Mouse (Mus musculus) C2C12 (cell line): ENCODE data around the gene Babam2. TPM values are rescaled to one million over a fixed set of nuclear protein-coding genes. Genes with fewer than 3 reads are reported as not detected.

Experiments
- H3K27me3 ChIP-seq: one replicate; pipeline ENCODE4 v1.6.1; 2011; ENCODE audit not compliant: control insufficient read depth, insufficient read depth, insufficient read length
- H3K36me3 ChIP-seq: one replicate; pipeline ENCODE4 v1.6.1; 2011; ENCODE audit not compliant: control insufficient read depth, insufficient read depth
- H3K4me3 ChIP-seq: one replicate; pipeline ENCODE4 v1.5.1; 2011; ENCODE audit warnings: mild to moderate bottlenecking, control low read depth; ENCODE audit not compliant: poor library complexity, insufficient read depth, severe bottlenecking
- H3K79me2 ChIP-seq: one replicate; pipeline ENCODE4 v1.6.1; 2011; ENCODE audit not compliant: control insufficient read depth, insufficient read depth
- H3K79me3 ChIP-seq: one replicate; pipeline ENCODE4 v1.6.1; 2011; ENCODE audit warnings: low read depth, control low read depth
- H3ac ChIP-seq: one replicate; pipeline ENCODE3; 2011; ENCODE audit warnings: low read depth; ENCODE audit not compliant: control insufficient read depth, insufficient read length
- CEBPB ChIP-seq: IDR thresholded peaks from one replicate; pipeline ENCODE4 v1.6.1; 2011; ENCODE audit warnings: low read depth, mild to moderate bottlenecking, control low read depth, moderate library complexity
- CTCF ChIP-seq: IDR thresholded peaks from one replicate; pipeline ENCODE4 v1.5.1; 2011; ENCODE audit not compliant: control insufficient read depth, insufficient read depth, insufficient read length
- FOSL1 ChIP-seq: IDR thresholded peaks from one replicate; pipeline ENCODE4 v1.8.0; 2011; ENCODE audit warnings: mild to moderate bottlenecking, low read length; ENCODE audit not compliant: poor library complexity, insufficient read depth, severe bottlenecking
- MAX ChIP-seq: IDR thresholded peaks from one replicate; pipeline ENCODE4 v1.6.1; 2011; ENCODE audit warnings: mild to moderate bottlenecking, control low read depth
- MYOD1 ChIP-seq: IDR thresholded peaks from one replicate; pipeline ENCODE4 v1.6.1; 2011; ENCODE audit warnings: low read depth; ENCODE audit not compliant: control insufficient read depth, insufficient read length
- MYOG ChIP-seq: IDR thresholded peaks from one replicate; pipeline ENCODE4 v1.6.1; 2011; ENCODE audit not compliant: control insufficient read depth, insufficient read length; ENCODE audit errors: extremely low read depth
- USF1 ChIP-seq: IDR thresholded peaks from one replicate; pipeline ENCODE4 v1.6.1; 2011; ENCODE audit warnings: low read depth, mild to moderate bottlenecking, control low read depth, moderate library complexity
- polyA plus RNA-seq: library from polyadenylated mRNA; unstranded; fragments of >200 nt; fragmentation: generic; extraction: Trizol; gene quantifications from one replicate; pipeline ENCODE4 v1.2.1, GENCODE M21; 2012; ENCODE audit warnings: missing spikeins

Babam2 gene
- polyA plus RNA-seq, 1 experiment = 36.0 TPM

- no peak overlapping the region for H3K4me3 ChIP-seq
- TF ChIP-seq CTCF (no peak), CEBPB (no peak), USF1 (no peak), MYOD1 (no peak), MYOG (no peak), MAX (no peak), FOSL1 (no peak)
- no peaks in the 10 kb centered on the region for H3K36me3 ChIP-seq
- H3K79me2 ChIP-seq = no peaks in the 10 kb centered on the region
- no peaks in the 10 kb centered on the region for H3K27me3 ChIP-seq
- no peaks in the 10 kb centered on the region for H3K79me3 ChIP-seq
- no peak overlapping the region for H3ac ChIP-seq
Measured at GRCm38 (mm10) chr5:31920890-31921289, 223.4 kb downstream of the Babam2 start.

- TF ChIP-seq FOSL1 = no peak
- no peak for TF ChIP-seq MAX
- TF ChIP-seq USF1 = no peak
- TF ChIP-seq MYOD1 = no peak
- no peak for TF ChIP-seq CTCF
- TF ChIP-seq MYOG = no peak
- TF ChIP-seq CEBPB = no peak
- no peaks in the 10 kb centered on the region for H3K27me3 ChIP-seq
- no peaks in the 10 kb centered on the region for H3K79me2 ChIP-seq
- H3K36me3 ChIP-seq = no peaks in the 10 kb centered on the region
- no peak overlapping the region for H3K4me3 ChIP-seq
- no peak overlapping the region for H3ac ChIP-seq
- no peaks in the 10 kb centered on the region for H3K79me3 ChIP-seq
Measured at GRCm38 (mm10) chr5:31924075-31924474, 226.6 kb downstream of the Babam2 start.

DNA sequence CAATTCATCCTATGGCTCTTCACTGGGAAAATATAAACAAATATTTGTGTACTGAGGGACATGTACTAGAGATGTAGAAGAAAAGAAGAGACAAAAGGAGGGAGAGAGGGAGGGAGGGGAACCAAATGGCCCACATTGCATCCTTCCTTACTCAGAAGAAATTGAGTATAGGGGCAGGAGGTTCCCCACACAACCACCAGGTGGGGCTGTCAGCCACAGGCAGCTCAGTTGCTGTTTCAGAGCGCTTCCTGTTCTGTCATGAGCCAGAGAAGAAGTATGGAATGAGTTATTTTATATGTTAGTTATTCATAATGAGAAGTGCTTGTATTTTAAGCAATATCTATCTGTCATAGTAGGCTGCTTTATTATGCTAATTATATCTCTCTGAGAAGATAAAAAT, 229.1 kb downstream of the Babam2 start:
- TF ChIP-seq MAX = no peak
- no peak for TF ChIP-seq USF1
- no peak for TF ChIP-seq CEBPB
- no peak for TF ChIP-seq MYOD1
- no peak for TF ChIP-seq FOSL1
- Histone ChIP-seq H3K36me3 (no peaks in the 10 kb centered on the region), H3ac (no peak overlapping the region), H3K79me2 (no peaks in the 10 kb centered on the region), H3K4me3 (no peak overlapping the region), H3K79me3 (no peaks in the 10 kb centered on the region), H3K27me3 (no peaks in the 10 kb centered on the region)

GRCm38 (mm10) chr5:31929007-31929406, 231.5 kb downstream of the Babam2 start:
- TF ChIP-seq CEBPB = no peak
- TF ChIP-seq MYOD1 = no peak
- TF ChIP-seq MAX = no peak
- TF ChIP-seq MYOG = no peak
- no peak for TF ChIP-seq USF1
- TF ChIP-seq CTCF = no peak
- TF ChIP-seq FOSL1 = no peak
- Histone ChIP-seq H3K27me3 (no peaks in the 10 kb centered on the region), H3K79me3 (no peaks in the 10 kb centered on the region), H3ac (no peak overlapping the region), H3K4me3 (no peak overlapping the region), H3K36me3 (no peaks in the 10 kb centered on the region), H3K79me2 (no peaks in the 10 kb centered on the region)

DNA sequence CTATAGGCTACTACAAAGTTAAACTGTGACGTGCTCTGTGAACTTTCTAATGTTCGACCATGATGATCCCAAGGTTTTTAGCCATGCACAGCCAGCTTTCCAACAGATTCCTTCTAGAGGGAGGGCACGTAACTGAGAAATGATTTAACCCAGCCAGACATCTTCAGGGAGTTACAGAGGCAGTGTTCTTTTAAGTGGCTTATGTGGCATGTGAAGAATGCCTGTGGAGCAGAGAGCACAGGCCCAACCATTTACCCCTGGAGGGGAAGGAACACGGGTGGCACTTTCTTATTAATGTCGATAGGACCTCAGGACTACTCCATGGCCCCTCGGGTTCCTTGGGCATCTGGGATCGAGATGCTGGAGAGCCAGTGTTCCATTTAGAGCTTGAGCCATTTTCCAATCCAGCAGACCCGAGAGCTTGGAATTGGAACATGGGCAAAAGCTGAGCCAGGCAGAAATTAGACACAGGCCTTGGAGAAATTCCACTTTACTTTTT, 233.7 kb downstream of the Babam2 start:
- H3K4me3 ChIP-seq = no peak overlapping the region
- H3K27me3 ChIP-seq = no peaks in the 10 kb centered on the region
- H3K79me2 ChIP-seq = no peaks in the 10 kb centered on the region
- H3ac ChIP-seq = no peak overlapping the region
- TF ChIP-seq FOSL1 (no peak), USF1 (no peak), CEBPB (no peak), MAX (no peak), MYOD1 (no peak), MYOG (no peak), CTCF (no peak)
- H3K36me3 ChIP-seq = no peaks in the 10 kb centered on the region
- H3K79me3 ChIP-seq = no peaks in the 10 kb centered on the region

GRCm38 (mm10) chr5:31931637-31932036, 234.2 kb downstream of the Babam2 start:
- H3K27me3 ChIP-seq = no peaks in the 10 kb centered on the region
- TF ChIP-seq MAX (no peak), MYOG (no peak), USF1 (no peak), FOSL1 (no peak), MYOD1 (no peak), CTCF (no peak), CEBPB (no peak)
- no peak overlapping the region for H3K4me3 ChIP-seq
- no peaks in the 10 kb centered on the region for H3K36me3 ChIP-seq
- H3K79me3 ChIP-seq = no peaks in the 10 kb centered on the region
- H3ac ChIP-seq = no peak overlapping the region
- no peaks in the 10 kb centered on the region for H3K79me2 ChIP-seq
